Mouse (Mus musculus): ENCODE data around the gene 1700092M07Rik. TPM values are rescaled to one million over a fixed set of nuclear protein-coding genes. Genes with fewer than 3 reads are reported as not detected.

Gene 1700092M07Rik
- polyA plus RNA-seq, 1 experiment from 2014 or later: 3.5 TPM

GRCm38 (mm10) chr19:8710057-8710456 is 30.5 kb upstream of the 1700092M07Rik start:
- no peak overlapping the region for H3K4me2 ChIP-seq
- peaks cover 60% of the 10 kb centered on the region for H3K36me3 ChIP-seq
- no peak overlapping the region for H3K9ac ChIP-seq (replicated peaks)
- WGBS: 88% methylated on average over 2 of the region's 2 CpGs
- no peak overlapping the region for H3K4me3 ChIP-seq (replicated peaks)
- H3K27me3 ChIP-seq: no peaks in the 10 kb centered on the region
- peaks cover 21% of the 10 kb centered on the region for H3K4me1 ChIP-seq (replicated peaks)
- no peak for ATAC-seq (ENCODE audit: insufficient number of reproducible peaks, insufficient read depth, low FRiP score, low TSS enrichment, low read depth)
- H3K9me3 ChIP-seq: no peaks in the 10 kb centered on the region
- no peak overlapping the region for H3K27ac ChIP-seq

- peaks cover 55% of the 10 kb centered on the region for H3K36me3 ChIP-seq
- peak overlapping the region; percentile 71 for H3K4me2 ChIP-seq
- H3K9me3 ChIP-seq: no peaks in the 10 kb centered on the region
- ATAC-seq (ENCODE audit: insufficient number of reproducible peaks, insufficient read depth, low FRiP score, low TSS enrichment, low read depth): no peak
- H3K9ac ChIP-seq (replicated peaks): peak overlapping the region; percentile 85; the same call in 1 of the 2 replicates
- peaks cover 21% of the 10 kb centered on the region for H3K4me1 ChIP-seq (replicated peaks)
- H3K4me3 ChIP-seq (replicated peaks): peak overlapping the region; percentile 77
- 74% methylated on average over 4 of the region's 4 CpGs for WGBS
- peak overlapping the region; percentile 94; the same call in 1 of the 2 replicates for H3K27ac ChIP-seq
- no peaks in the 10 kb centered on the region for H3K27me3 ChIP-seq
Measured at GRCm38 (mm10) chr19:8711506-8711905, 29.0 kb upstream of the 1700092M07Rik start.

GRCm38 (mm10) chr19:8711949-8712869 is 28.3 kb upstream of the 1700092M07Rik start:
- Histone ChIP-seq H3K36me3 (peaks cover 49% of the 10 kb centered on the region), H3K4me3 (replicated peaks) (peak overlapping the region; percentile 77), H3K27ac (peak overlapping the region; percentile 94), H3K9me3 (no peaks in the 10 kb centered on the region), H3K4me1 (replicated peaks) (peaks cover 21% of the 10 kb centered on the region), H3K4me2 (peak overlapping the region; percentile 71), H3K27me3 (no peaks in the 10 kb centered on the region), H3K9ac (replicated peaks) (peak overlapping the region; percentile 85)
- WGBS: 63% methylated on average over 10 of the region's 10 CpGs
- ATAC-seq (ENCODE audit: insufficient number of reproducible peaks, insufficient read depth, low FRiP score, low TSS enrichment, low read depth): no peak

GRCm38 (mm10) chr19:8712870-8713305 is 27.6 kb upstream of the 1700092M07Rik start:
- Histone ChIP-seq H3K9ac (replicated peaks) (peak overlapping the region; percentile 85), H3K27me3 (no peaks in the 10 kb centered on the region), H3K36me3 (peaks cover 43% of the 10 kb centered on the region), H3K9me3 (no peaks in the 10 kb centered on the region), H3K27ac (peak overlapping the region; percentile 94), H3K4me2 (peak overlapping the region; percentile 71), H3K4me1 (replicated peaks) (peaks cover 21% of the 10 kb centered on the region), H3K4me3 (replicated peaks) (peak overlapping the region; percentile 77)
- WGBS: under 1% methylated on average over 13 of the region's 13 CpGs
- peak; percentile 67; the same call in 1 of the 2 replicates for ATAC-seq (ENCODE audit: insufficient number of reproducible peaks, insufficient read depth, low FRiP score, low TSS enrichment, low read depth)

- no peaks in the 10 kb centered on the region for H3K9me3 ChIP-seq
- peak overlapping the region; percentile 71 for H3K4me2 ChIP-seq
- H3K27ac ChIP-seq: peak overlapping the region; percentile 94
- peaks cover 21% of the 10 kb centered on the region for H3K4me1 ChIP-seq (replicated peaks)
- peaks cover 37% of the 10 kb centered on the region for H3K36me3 ChIP-seq
- ATAC-seq (ENCODE audit: insufficient number of reproducible peaks, insufficient read depth, low FRiP score, low TSS enrichment, low read depth): peak; percentile 84
- peak overlapping the region; percentile 85 for H3K9ac ChIP-seq (replicated peaks)
- peak overlapping the region; percentile 77 for H3K4me3 ChIP-seq (replicated peaks)
- under 1% methylated on average over 51 of the region's 51 CpGs for WGBS
- H3K27me3 ChIP-seq: no peaks in the 10 kb centered on the region
Measured at GRCm38 (mm10) chr19:8713306-8713996, 27.1 kb upstream of the 1700092M07Rik start.

GRCm38 (mm10) chr19:8713997-8714652 is 26.4 kb upstream of the 1700092M07Rik start:
- H3K4me1 ChIP-seq (replicated peaks): peaks cover 21% of the 10 kb centered on the region
- peak overlapping the region; percentile 85 for H3K9ac ChIP-seq (replicated peaks)
- 5% methylated on average over 13 of the region's 13 CpGs for WGBS
- no peaks in the 10 kb centered on the region for H3K9me3 ChIP-seq
- no peak for ATAC-seq (ENCODE audit: insufficient number of reproducible peaks, insufficient read depth, low FRiP score, low TSS enrichment, low read depth)
- H3K36me3 ChIP-seq: peaks cover 30% of the 10 kb centered on the region
- H3K27me3 ChIP-seq: no peaks in the 10 kb centered on the region
- peak overlapping the region; percentile 94 for H3K27ac ChIP-seq
- H3K4me2 ChIP-seq: peak overlapping the region; percentile 71
- H3K4me3 ChIP-seq (replicated peaks): peak overlapping the region; percentile 77

GRCm38 (mm10) chr19:8714653-8715481 is 25.7 kb upstream of the 1700092M07Rik start:
- no peaks in the 10 kb centered on the region for H3K9me3 ChIP-seq
- no peaks in the 10 kb centered on the region for H3K27me3 ChIP-seq
- H3K4me1 ChIP-seq (replicated peaks): peaks cover 21% of the 10 kb centered on the region
- 77% methylated on average over 10 of the region's 10 CpGs for WGBS
- no peak overlapping the region for H3K4me3 ChIP-seq (replicated peaks)
- H3K27ac ChIP-seq: no peak overlapping the region
- peaks cover 23% of the 10 kb centered on the region for H3K36me3 ChIP-seq
- no peak overlapping the region for H3K4me2 ChIP-seq
- no peak overlapping the region for H3K9ac ChIP-seq (replicated peaks)
- no peak for ATAC-seq (ENCODE audit: insufficient number of reproducible peaks, insufficient read depth, low FRiP score, low TSS enrichment, low read depth)

- no peak for ATAC-seq (ENCODE audit: insufficient number of reproducible peaks, insufficient read depth, low FRiP score, low TSS enrichment, low read depth)
- Histone ChIP-seq H3K36me3 (peaks cover 10% of the 10 kb centered on the region), H3K9ac (replicated peaks) (no peak overlapping the region), H3K27ac (no peak overlapping the region), H3K4me1 (replicated peaks) (peaks cover 18% of the 10 kb centered on the region), H3K4me2 (no peak overlapping the region), H3K4me3 (replicated peaks) (no peak overlapping the region), H3K27me3 (no peaks in the 10 kb centered on the region), H3K9me3 (no peaks in the 10 kb centered on the region)
- WGBS: 68% methylated on average over 10 of the region's 10 CpGs
Measured at GRCm38 (mm10) chr19:8715868-8716766, 24.4 kb upstream of the 1700092M07Rik start.

GRCm38 (mm10) chr19:8716767-8717475 is 23.6 kb upstream of the 1700092M07Rik start:
- Histone ChIP-seq H3K4me1 (replicated peaks) (peaks cover 18% of the 10 kb centered on the region), H3K27ac (no peak overlapping the region), H3K4me3 (replicated peaks) (no peak overlapping the region), H3K27me3 (no peaks in the 10 kb centered on the region), H3K4me2 (no peak overlapping the region), H3K9ac (replicated peaks) (no peak overlapping the region), H3K9me3 (no peaks in the 10 kb centered on the region), H3K36me3 (peaks cover 4% of the 10 kb centered on the region; the same call in 1 of the 2 replicates)
- WGBS: 72% methylated on average over 8 of the region's 10 CpGs
- ATAC-seq (ENCODE audit: insufficient number of reproducible peaks, insufficient read depth, low FRiP score, low TSS enrichment, low read depth): no peak

Data from limb, embryonic 12.5 days (tissue).